Mouse (Mus musculus): ENCODE measurements around the gene Tmem52.

GRCm38 (mm10) chr4:155463611-155464010 lies 5.3 kb upstream of the Tmem52 start:
- no peak for TF ChIP-seq TAL1 (IDR thresholded peaks at IDR 0.05; ENCODE audit: low read length)
- no peak for TF ChIP-seq GATA1 (IDR thresholded peaks at IDR 0.05; ENCODE audit: low read length)

Data from erythroblast, embryonic 14.5 days (primary cell).